Mouse (Mus musculus) midbrain, embryonic 13.5 days (tissue): Measurements from ENCODE around the gene 1700102P08Rik. TPM values are rescaled to one million over a fixed set of nuclear protein-coding genes. Genes with fewer than 3 reads are reported as not detected.

Experiments used
- ATAC-seq: fragments of 200-750 bp; cut with Nextera tagmentation; 2 replicates; pipeline ENCODE4 v1.8.0; 2017; ENCODE audit warnings: mild to moderate bottlenecking, moderate TSS enrichment, moderate library complexity
- H3K27ac ChIP-seq: fragments of 300-500 bp; sonication (generic); 2 replicates; pipeline ENCODE4 v1.5.1; 2015; ENCODE audit warnings: inconsistent platforms, mild to moderate bottlenecking, moderate library complexity
- H3K27me3 ChIP-seq: fragments of 300-500 bp; sonication (generic); 2 replicates; pipeline ENCODE4 v1.6.1; 2015; ENCODE audit warnings: mild to moderate bottlenecking, inconsistent platforms
- H3K36me3 ChIP-seq: fragments of 300-500 bp; sonication (generic); 2 replicates; pipeline ENCODE4 v1.6.1; 2015; ENCODE audit warnings: mild to moderate bottlenecking, inconsistent platforms
- H3K4me1 ChIP-seq: fragments of 300-500 bp; sonication (generic); replicated peaks from 2 replicates; pipeline ENCODE4 v1.6.1; 2015; ENCODE audit warnings: inconsistent platforms
- H3K4me2 ChIP-seq: fragments of 300-500 bp; sonication (generic); replicated peaks from 2 replicates; pipeline ENCODE4 v1.6.1; 2015; ENCODE audit warnings: moderate library complexity, mild to moderate bottlenecking, inconsistent platforms
- H3K4me3 ChIP-seq: fragments of 300-500 bp; sonication (generic); replicated peaks from 2 replicates; pipeline ENCODE4 v1.5.1; 2015; ENCODE audit warnings: mild to moderate bottlenecking, inconsistent platforms
- H3K9ac ChIP-seq: fragments of 300-500 bp; sonication (generic); replicated peaks from 2 replicates; pipeline ENCODE4 v1.6.1; 2015; ENCODE audit warnings: mild to moderate bottlenecking, inconsistent platforms
- H3K9me3 ChIP-seq: fragments of 300-500 bp; sonication (generic); 2 replicates; pipeline ENCODE4 v1.6.1; 2016; ENCODE audit warnings: mild to moderate bottlenecking, inconsistent platforms
- WGBS: fragments of 180-500 bp; shearing (Covaris S2); methylation state at CpG from one replicate; pipeline ENCODE4 v1.1.7; 2015; 5-methylcytosine and 5-hydroxymethylcytosine counted together
- polyA plus RNA-seq: library from polyadenylated mRNA; unstranded; fragments of >200 nt; fragmentation: Nextera tagmentation; extraction: Ambion mirVana; gene quantifications from 2 replicates; pipeline ENCODE4 v1.2.1, GENCODE M21; 2015

1700102P08Rik gene
- polyA plus RNA-seq, 1 experiment from 2014 or later, result 2.2 TPM

- Histone ChIP-seq H3K27ac (no peak overlapping the region), H3K27me3 (no peaks in the 10 kb centered on the region), H3K4me1 (no peaks in the 10 kb centered on the region), H3K4me3 (no peak overlapping the region), H3K4me2 (no peak overlapping the region), H3K9ac (no peak overlapping the region), H3K36me3 (no peaks in the 10 kb centered on the region), H3K9me3 (no peaks in the 10 kb centered on the region)
- no peak for ATAC-seq
- 74% methylated on average over 1 of the region's 1 CpGs for WGBS
These were observed 19.6 kb downstream of the 1700102P08Rik start for GRCm38 (mm10) chr9:108412221-108412620.

GRCm38 (mm10) chr9:108428384-108428783 is 35.8 kb downstream of the 1700102P08Rik start, which contains the start of gene Ccdc36:
Gene Ccdc36 (minus strand): TSS chr9:108428484.
- ATAC-seq, result no peak
- no peaks in the 10 kb centered on the region; the same call in 1 of the 2 replicates for H3K4me1 ChIP-seq
- no peaks in the 10 kb centered on the region for H3K27me3 ChIP-seq
- no peaks in the 10 kb centered on the region for H3K9me3 ChIP-seq
- H3K9ac ChIP-seq, result no peak within 1 kb of the TSS
- no peaks in the 10 kb centered on the region for H3K36me3 ChIP-seq
- H3K27ac ChIP-seq, result no peak within 1 kb of the TSS
- H3K4me3 ChIP-seq, result no peak within 1 kb of the TSS
- H3K4me2 ChIP-seq, result no peak within 1 kb of the TSS

GRCm38 (mm10) chr9:108431431-108432067 is 38.9 kb downstream of the 1700102P08Rik start:
- Histone ChIP-seq H3K4me2 (peak overlapping the region; percentile 47), H3K4me1 (peaks cover 4% of the 10 kb centered on the region), H3K4me3 (peak overlapping the region; percentile 27), H3K27me3 (no peaks in the 10 kb centered on the region), H3K9me3 (no peaks in the 10 kb centered on the region), H3K27ac (no peak overlapping the region), H3K36me3 (no peaks in the 10 kb centered on the region), H3K9ac (no peak overlapping the region; the same call in 1 of the 2 replicates)
- 52% methylated on average over 32 of the region's 32 CpGs for whole genome bisulfite sequencing
- ATAC-seq, result peak; percentile 40; the same call in 1 of the 2 replicates

GRCm38 (mm10) chr9:108436182-108436581 is 43.6 kb downstream of the 1700102P08Rik start, which contains the start of gene BC048562:
Gene BC048562 (plus strand): TSS chr9:108436482.
- no peak within 1 kb of the TSS for H3K4me2 ChIP-seq
- no peak within 1 kb of the TSS for H3K9ac ChIP-seq
- no peaks in the 10 kb centered on the region for H3K36me3 ChIP-seq
- peaks cover 20% of the 10 kb centered on the region for H3K4me1 ChIP-seq
- H3K4me3 ChIP-seq, result no peak within 1 kb of the TSS
- no peak for ATAC-seq
- H3K27me3 ChIP-seq, result no peaks in the 10 kb centered on the region
- 0 out of 2 replicates have a peak within 1 kb of the TSS, but pooled peaks have one; percentile 22 for H3K27ac ChIP-seq
- WGBS, result 27% methylated on average over 3 of the region's 3 CpGs
- no peaks in the 10 kb centered on the region for H3K9me3 ChIP-seq

DNA sequence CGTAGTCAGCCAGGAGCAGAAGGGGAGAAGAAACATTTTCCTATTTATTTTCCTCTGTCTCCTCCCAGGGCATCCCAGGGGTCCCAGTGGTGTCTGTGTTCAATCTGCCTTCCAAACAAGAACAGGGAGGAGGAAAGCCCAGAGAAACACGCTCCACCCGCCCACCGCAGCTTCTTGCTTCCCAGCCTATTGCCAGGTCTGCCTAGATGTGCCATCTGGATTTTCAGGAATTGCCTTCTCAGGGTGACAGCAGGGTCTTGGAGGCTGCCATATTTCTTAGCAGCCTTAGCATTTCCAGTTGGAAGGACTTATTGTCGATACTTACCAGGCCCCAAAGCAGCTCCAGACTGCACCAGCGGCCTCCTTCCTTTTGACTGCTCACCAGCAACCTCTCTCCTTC is 46.6 kb downstream of the 1700102P08Rik start:
- Histone ChIP-seq H3K9ac (no peak overlapping the region), H3K4me2 (no peak overlapping the region), H3K4me1 (peaks cover 20% of the 10 kb centered on the region), H3K4me3 (no peak overlapping the region), H3K27ac (no peak overlapping the region), H3K36me3 (no peaks in the 10 kb centered on the region), H3K9me3 (no peaks in the 10 kb centered on the region), H3K27me3 (no peaks in the 10 kb centered on the region)
- WGBS, result 76% methylated on average over 6 of the region's 6 CpGs
- no peak for ATAC-seq

DNA sequence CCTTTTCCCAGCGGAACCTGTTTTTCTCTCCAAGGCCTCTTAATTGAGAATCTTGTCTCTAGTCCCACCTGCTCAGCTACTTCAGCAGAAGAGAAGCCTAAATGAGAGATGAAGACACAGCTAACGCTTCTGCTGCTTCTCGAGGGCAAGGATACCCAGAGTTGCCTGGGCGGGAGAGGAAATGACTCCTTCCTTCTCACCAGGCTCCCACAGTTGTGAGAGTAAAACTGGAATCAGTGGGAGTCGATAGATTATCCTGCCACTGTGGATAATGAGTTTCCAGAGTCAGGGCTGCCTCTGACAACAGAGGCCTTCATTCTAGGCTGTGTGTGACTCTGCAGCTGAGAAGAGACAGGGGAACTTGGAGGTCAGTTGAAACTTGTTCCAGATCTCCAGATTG is 47.9 kb downstream of the 1700102P08Rik start:
- H3K36me3 ChIP-seq, result no peaks in the 10 kb centered on the region
- no peak for ATAC-seq
- H3K4me2 ChIP-seq, result no peak overlapping the region
- no peak overlapping the region; the same call in 1 of the 2 replicates for H3K9ac ChIP-seq
- H3K27me3 ChIP-seq, result no peaks in the 10 kb centered on the region
- no peak overlapping the region for H3K4me3 ChIP-seq
- H3K27ac ChIP-seq, result no peak overlapping the region
- H3K4me1 ChIP-seq, result peaks cover 20% of the 10 kb centered on the region
- H3K9me3 ChIP-seq, result no peaks in the 10 kb centered on the region
- WGBS, result 67% methylated on average over 5 of the region's 5 CpGs

DNA sequence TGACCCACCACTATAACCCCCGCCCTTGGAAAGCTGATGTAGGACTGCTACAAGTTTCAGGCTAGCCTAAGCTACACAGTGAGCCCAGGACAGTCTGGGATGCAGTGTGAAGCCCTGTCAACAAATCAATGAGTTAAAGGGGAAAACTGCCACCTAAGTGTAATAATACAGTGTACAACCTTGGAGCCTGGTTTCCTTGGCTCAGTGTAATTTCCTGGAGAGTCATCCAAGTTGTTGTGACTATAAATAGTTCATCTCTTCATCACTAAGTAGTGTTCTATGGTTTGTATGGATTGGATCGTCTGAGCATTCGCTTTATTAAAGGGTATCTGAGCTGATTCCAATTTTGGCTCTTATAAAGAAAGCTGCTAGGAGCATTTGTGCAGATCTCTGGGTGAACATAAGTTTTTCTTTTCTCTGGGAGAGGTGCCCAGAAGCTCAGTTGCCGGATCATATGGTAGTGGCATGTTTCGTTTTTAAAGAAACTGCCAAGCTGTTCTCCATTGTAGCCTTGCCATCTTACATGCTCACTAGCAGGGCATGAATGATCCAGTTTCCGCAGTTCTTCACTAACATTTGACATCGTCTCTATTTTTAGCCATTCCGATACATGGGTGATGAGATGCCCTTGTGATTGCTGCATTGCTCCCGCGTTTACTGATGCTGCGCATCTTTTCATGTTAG is 48.8 kb downstream of the 1700102P08Rik start:
- H3K9ac ChIP-seq, result no peak overlapping the region
- no peak overlapping the region for H3K4me3 ChIP-seq
- H3K27me3 ChIP-seq, result no peaks in the 10 kb centered on the region
- H3K4me2 ChIP-seq, result no peak overlapping the region
- no peaks in the 10 kb centered on the region for H3K9me3 ChIP-seq
- H3K36me3 ChIP-seq, result no peaks in the 10 kb centered on the region
- peaks cover 17% of the 10 kb centered on the region for H3K4me1 ChIP-seq
- H3K27ac ChIP-seq, result no peak overlapping the region
- ATAC-seq, result no peak
- WGBS, result 94% methylated on average over 11 of the region's 11 CpGs

GRCm38 (mm10) chr9:108445125-108445524 is 52.5 kb downstream of the 1700102P08Rik start:
- Histone ChIP-seq H3K9ac (no peak overlapping the region), H3K4me3 (no peak overlapping the region), H3K9me3 (no peaks in the 10 kb centered on the region), H3K36me3 (peaks cover 18% of the 10 kb centered on the region), H3K4me1 (peaks cover 25% of the 10 kb centered on the region), H3K27me3 (no peaks in the 10 kb centered on the region), H3K27ac (no peak overlapping the region), H3K4me2 (no peak overlapping the region)
- WGBS, result 77% methylated on average over 9 of the region's 9 CpGs
- no peak for ATAC-seq

GRCm38 (mm10) chr9:108449860-108450259 is 57.3 kb downstream of the 1700102P08Rik start:
- peaks cover 54% of the 10 kb centered on the region for H3K4me1 ChIP-seq
- peak overlapping the region; percentile 93 for H3K27ac ChIP-seq
- no peaks in the 10 kb centered on the region for H3K9me3 ChIP-seq
- no peaks in the 10 kb centered on the region for H3K27me3 ChIP-seq
- peak overlapping the region; percentile 83 for H3K9ac ChIP-seq
- H3K36me3 ChIP-seq, result peaks cover 18% of the 10 kb centered on the region
- H3K4me2 ChIP-seq, result peak overlapping the region; percentile 74
- WGBS, result 14% methylated on average over 3 of the region's 4 CpGs
- H3K4me3 ChIP-seq, result peak overlapping the region; percentile 61
- peak; percentile 75 for ATAC-seq

GRCm38 (mm10) chr9:108450292-108451169 is 57.9 kb downstream of the 1700102P08Rik start:
- Histone ChIP-seq H3K4me3 (peak overlapping the region; percentile 61), H3K27me3 (no peaks in the 10 kb centered on the region)
- 52% methylated on average over 21 of the region's 21 CpGs for WGBS

DNA sequence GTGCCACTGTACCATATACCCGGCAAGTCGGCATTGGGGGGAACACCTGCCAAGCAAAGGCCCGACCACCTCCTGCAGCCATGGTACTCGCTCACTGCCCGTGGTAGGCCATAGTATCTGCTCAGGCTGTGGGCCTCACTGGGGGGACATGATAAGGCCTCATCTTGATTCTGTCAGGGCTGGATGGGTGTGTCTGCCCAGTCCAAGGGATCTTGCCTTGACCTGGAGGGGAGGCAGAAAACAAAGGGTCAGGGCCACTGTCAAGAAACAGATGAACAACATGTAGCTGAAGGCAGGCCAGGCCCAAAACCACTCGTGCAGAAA is 58.5 kb downstream of the 1700102P08Rik start:
- Histone ChIP-seq H3K9ac (peak overlapping the region; percentile 83), H3K27ac (peak overlapping the region; percentile 93), H3K4me3 (peak overlapping the region; percentile 61), H3K36me3 (peaks cover 18% of the 10 kb centered on the region), H3K4me1 (peaks cover 54% of the 10 kb centered on the region), H3K4me2 (peak overlapping the region; percentile 74), H3K27me3 (no peaks in the 10 kb centered on the region), H3K9me3 (no peaks in the 10 kb centered on the region)
- ATAC-seq, result no peak
- WGBS, result 81% methylated on average over 6 of the region's 6 CpGs

More at GRCm38 (mm10) chr9:108450292-108451169, 57.9 kb downstream of the 1700102P08Rik start:
- peaks cover 18% of the 10 kb centered on the region for H3K36me3 ChIP-seq
- peak; percentile 69 for ATAC-seq
- peak overlapping the region; percentile 83 for H3K9ac ChIP-seq
- peak overlapping the region; percentile 74 for H3K4me2 ChIP-seq
- H3K27ac ChIP-seq, result peak overlapping the region; percentile 93
- no peaks in the 10 kb centered on the region for H3K9me3 ChIP-seq
- H3K4me1 ChIP-seq, result peaks cover 54% of the 10 kb centered on the region
